Mouse (Mus musculus) right cerebral cortex, postnatal 10 days (tissue): Measurements from ENCODE around the gene Ece1.

Experiments used
- DNase-seq, 2 experiments: peaks; one replicate each; pipeline ENCODE4 v3.0.0; 2021; ENCODE audit warnings: low spot score in 2 of 2

The Ece1 gene

DNA sequence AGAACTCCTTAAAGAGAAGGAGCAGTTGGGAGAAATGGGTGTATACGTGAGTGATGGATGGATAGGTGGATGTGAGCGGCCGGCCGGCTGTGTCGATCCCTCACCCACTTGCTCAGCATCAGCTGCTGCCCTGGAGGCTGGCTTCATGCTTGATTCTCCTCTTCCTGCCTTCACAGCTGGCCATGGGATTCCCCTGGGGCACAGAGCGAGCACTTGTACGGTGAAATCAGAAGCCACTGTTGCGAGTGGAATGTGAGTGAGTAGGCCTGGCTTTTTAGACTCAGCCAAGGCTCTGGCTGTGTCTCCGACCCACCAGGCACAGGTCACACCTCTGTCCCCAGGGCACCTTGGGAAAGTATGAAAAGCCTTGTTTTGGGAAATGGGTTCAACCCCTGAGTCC lies 20.6 kb downstream of the Ece1 start:
- DNase-seq, result no peak

DNA sequence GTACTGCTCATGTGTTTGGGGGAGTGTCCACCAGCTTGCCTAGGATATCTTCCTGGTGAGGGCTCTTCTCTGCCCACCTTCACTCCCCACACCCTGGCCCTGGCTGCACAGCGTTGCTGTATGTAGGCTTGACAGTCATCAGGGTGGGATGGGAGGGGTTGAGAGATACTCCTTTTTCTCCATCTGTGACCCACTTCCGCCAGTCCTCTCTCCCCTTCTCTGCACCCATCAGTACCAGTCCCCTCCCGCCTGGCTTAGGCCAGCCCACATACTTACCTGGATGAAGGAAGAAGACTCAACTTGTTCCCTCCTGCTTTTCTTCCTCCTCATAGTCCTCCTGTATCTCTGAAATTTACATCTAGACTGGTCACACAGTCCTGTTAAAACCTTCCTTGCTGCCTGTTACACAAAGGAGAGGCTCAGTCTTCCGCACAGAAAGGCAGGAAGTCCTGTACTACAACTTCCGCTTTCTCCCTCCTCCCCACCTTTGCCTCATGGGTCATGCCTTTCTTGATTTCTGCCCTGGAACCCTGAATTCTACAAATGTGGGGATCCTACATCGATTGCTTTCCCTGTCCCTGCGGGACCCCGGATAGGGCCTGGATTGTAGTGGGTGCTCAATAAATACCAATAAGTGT lies 21.6 kb downstream of the Ece1 start:
- DNase-seq, result no peak

DNA sequence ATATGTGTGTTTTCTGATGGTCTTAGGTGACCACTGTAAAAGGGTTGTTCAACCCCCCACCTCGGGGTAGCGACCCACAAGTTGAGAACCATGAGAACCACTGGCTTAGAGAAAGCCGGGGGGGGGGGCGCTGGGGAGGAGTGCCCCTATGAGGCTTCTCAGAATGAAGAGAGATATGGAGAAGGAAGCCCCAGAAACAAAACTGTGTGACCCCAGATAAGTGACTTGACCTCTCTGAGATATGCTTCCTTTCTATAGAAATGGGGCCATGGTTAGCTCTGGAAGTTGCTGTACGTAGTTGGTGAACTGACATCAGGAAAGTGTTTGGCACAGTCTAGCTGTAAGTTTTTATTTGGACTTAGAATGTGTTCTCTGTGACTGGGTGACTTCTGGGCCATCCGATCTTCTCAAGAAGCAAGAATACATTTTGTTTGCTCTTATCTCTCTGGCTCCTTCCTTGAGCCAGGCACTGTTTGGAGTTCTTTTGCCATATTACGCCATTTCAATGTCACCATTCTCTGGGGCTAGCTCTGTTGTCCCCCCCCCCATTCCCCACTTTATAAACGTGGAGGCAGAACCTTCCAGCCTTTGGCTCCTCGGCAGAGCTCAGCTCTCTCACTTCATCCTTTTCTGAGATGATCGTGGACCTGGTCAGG lies 25.4 kb downstream of the Ece1 start:
- DNase-seq, result no peak

DNA sequence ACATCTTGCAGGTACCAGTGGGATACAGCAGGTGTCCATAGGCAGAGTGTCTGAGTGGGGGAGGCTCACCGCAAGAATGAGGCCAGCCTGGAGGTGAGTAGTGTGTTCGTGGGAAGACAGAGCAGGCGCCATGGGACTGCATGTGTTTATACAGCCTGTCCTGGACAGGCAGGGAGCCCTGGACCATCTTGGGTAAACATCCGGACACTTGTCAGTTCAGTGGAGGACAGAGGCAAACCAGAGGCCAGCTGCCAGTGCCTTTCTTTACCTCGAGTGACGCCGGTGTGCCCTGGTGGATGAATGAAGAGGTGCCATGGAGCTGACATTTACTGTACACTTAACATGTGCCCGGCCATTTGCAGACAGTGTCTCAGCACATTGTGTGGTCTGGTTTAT lies 26.0 kb downstream of the Ece1 start:
- no peak for DNase-seq

DNA sequence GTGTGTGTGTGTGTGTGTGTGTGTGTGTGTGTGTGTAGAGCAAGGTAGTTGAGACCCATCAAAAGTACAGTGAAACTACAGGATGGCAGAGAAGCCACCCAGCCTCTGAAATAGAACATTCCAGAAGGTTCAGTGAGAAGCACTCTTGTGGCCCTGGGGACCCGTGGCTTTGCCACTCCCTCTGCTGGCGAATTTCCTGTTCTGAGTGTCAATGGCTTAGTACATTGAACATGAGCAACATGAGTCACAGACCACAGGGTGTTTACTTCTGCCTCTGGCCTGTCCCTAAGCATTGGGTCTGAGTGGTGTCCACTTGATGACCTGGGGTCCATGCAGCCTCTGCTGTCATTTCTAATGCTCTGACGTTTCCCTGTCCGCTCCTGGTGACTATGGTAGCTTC lies 28.6 kb downstream of the Ece1 start:
- DNase-seq, result no peak

DNA sequence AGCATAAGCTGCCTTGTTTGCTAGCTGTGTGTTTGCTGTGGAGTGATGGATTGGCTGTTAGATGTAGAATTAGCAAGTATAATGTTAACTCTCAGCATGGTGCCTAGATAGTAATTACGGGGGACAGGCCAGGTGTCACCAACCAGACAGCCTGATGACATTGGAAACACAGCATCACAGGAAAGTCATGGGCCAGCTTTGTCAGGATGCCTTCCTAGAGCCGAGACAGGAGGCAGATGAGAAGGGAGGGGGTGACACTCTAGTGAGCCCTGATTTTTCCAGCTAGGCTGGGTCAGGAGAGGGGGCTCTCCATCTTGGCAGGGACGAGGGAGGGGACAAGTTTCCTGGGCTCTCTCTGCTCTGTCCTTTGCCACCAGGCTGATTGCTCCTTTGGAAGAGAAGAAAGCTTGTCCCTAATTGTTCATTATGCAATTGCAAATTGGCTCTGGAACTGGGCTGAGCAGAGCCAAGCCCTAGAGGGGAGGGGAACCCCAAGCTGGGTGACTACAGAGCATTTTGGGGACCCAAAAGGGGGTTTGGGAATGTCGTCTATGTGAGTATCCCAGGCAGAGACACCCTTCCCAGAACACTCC lies 29.6 kb downstream of the Ece1 start:
- DNase-seq, result peak; percentile 71 to 79

DNA sequence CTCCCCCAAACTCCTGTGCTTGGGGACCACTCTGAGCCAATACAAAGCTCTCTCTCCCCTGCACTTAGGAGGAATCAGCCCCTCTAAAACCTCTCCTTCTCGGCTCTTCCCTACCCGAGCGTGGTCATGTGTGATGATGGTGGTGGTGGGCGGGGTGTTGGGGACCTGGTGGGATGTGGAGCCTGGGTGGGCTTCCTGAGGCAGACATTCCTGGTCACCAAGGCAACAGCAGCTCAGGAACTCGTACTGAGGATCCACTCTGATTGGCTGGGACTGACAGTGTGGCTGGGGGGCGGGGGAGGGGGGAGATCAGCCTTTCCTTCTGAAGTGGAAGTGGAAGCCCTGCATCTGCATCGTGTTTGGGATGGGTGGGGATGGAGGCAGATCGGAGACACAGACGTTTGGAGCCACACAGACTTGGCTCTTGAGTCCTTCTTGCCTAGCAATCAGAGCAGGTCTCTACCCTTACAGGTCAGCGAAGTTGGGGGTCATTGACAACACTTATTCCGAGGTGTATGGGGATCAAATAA lies 30.7 kb downstream of the Ece1 start:
- DNase-seq, result peak; percentile 71 to 79

DNA sequence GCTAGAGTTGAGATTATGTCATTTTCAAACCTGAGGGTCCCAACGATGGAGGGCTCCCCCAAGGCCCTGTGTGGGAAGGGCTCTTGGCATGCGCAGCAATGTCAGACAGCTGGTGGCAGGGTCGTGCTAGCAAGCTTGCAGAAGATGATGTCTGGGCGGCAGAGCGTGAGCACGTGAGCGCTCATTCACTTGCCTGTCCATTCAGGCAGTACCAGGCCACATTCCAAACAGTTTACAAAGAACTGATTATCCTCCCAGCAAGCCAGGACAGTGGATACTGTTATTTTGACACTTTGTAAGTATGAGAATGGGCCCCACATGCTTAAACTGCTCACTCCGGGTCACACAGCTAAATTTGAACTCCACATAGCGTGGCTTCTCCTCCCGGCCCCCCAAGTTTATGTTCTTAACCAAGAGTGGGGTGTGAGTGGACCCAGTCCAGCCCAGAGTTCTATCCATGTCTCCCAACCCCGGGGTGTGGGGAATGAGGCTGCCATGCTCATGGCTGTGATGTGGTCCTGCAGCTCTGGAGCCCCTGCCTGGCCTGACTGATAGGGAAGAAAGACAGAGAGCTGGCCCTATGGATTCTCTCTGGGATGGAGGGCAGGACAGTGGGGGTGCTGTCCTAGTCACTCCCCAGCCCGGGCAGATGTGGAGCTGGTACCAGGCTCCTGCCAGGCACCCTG lies 34.7 kb downstream of the Ece1 start:
- DNase-seq, result peak; percentile 69 to 79

DNA sequence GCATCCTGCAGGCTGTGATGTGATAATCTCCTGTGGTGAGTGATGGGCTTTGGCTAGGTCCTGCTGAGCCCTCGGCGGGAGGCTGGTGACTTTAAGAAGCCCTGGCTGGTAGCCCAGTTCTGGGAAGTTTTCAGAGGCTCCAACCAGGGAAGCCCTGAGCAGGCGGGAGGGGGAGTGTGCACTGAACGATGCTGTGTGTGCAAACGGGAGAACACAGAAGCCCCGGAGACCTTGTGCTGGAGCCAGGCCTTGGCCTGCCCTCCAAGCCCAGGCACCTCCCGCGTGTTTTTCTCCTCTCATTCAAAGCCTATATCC lies 35.2 kb downstream of the Ece1 start:
- DNase-seq, result peak; percentile 89 to 90

DNA sequence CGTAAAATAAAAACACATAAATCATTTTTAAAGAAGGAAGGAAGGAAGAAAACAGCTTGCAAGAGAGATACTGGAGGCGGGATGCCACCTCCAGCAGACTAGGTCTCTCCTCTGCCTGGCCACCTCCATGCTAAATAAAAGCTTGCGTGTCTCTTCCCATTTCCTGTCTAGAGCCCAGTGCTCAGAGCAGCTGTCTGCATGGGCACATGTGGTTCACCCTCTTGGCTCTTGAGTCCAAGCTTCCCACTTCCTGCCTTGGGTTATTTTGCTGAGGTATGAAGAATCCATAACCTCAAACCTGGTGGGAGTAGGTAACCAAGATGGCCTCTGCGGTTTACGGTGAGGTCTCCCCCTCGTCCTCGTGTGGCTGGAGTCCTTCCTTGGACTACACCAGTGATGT lies 36.5 kb downstream of the Ece1 start:
- no peak for DNase-seq

DNA sequence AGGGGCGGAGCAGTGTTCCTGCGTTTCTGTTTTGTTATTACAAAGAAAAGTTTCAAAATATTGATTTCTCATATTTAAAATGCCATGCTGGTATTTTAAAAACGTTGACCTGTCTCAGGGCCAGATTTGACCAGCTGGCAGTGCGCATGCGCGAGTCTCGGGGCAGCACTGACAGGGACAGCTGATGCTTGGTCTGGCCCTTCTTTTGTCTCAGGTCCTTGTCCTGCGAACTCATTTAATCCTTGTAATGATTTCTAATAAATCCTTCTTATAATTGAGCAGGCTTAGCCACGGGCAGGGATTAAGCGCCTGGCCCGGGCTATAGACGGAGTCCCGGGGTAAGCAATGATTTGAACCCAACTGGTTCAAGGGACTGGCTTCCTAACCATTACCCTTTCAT lies 40.2 kb downstream of the Ece1 start:
- DNase-seq, result no peak

DNA sequence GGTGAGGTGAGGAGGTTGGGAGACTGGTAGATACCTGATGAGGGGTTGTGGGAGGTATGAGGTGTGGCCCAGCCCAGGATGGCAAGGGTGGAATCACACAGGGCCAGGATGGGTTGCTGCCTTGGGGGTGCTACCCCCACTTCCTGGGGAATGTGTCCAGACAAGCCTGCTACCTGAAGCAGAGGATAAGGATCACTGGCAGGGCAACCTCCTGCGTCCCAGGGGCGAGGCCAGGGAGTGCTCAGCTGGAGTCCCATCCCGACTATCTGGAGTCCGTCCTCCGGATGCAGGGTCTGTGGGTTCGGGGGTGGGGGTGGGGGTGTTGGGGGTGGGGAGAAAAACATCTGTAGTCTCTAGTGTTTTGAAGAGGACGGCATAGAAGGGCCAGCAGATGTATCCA lies 40.8 kb downstream of the Ece1 start:
- no peak for DNase-seq

DNA sequence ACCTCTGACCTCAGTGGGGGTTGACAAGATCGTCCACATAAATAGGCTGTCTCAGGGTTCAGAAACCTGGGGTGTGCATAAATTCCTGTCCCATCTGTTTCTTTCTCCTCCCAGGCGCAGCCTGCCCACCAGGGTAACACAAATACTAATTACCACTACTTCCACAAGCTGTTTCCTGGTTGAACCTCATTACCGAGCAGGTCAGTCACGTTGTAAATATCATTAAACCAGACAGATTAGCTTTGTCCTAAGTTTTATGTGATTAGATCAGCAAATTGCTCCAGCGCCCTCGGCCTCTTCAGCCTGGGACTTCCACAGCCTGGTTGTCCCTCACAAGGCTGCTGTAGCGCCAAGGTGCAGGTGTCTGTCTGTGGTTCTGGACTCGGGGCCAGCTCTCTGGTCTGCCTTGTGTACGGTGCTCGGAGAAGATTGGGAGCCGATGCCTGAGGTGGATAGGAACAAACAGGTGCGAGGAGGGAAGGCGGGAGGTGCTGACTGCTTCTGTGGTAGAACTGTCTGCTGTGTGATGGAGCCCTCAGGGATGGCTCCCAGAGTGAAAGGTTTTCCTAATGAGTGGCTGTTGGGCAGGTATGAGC lies 43.0 kb downstream of the Ece1 start:
- DNase-seq, result no peak

DNA sequence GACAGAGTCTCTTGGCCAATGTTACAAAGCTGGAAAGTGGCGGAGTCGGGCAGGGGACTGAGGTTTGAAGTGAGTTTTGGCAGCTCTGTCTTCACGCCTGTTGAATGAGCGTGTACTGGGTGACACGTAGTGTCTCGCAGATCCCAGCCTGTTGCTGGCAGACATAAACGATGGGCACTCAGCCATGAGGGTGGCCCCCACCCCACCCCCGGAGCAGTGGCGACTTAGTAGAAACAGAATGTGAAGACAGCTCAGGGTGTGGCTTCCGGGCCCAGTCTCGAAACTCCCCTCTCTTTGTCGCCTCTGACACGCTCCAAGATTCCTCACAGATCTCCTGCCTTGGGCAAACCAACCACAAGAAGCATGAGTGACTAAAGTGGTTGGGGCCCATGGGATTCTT lies 45.9 kb downstream of the Ece1 start:
- DNase-seq, result no peak

DNA sequence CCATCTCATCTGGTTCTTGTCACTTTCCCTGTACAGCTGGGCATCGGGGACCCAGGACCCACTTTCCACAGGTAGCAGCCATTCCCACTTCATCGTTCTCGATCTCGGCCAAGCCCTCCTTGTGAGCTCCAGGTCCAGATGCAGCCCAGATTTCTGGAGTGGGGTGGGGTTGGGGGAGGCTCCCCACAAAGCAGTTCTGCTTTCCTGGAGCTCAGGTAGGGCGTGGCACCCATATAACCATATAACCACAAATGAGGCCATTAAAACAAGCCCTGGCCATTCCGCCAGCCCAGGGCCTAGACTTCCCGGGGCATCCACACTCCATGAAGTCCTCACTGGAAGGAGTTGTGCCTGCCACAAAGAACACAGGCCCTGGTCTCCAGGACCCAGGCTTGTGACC lies 46.5 kb downstream of the Ece1 start:
- DNase-seq, result no peak

DNA sequence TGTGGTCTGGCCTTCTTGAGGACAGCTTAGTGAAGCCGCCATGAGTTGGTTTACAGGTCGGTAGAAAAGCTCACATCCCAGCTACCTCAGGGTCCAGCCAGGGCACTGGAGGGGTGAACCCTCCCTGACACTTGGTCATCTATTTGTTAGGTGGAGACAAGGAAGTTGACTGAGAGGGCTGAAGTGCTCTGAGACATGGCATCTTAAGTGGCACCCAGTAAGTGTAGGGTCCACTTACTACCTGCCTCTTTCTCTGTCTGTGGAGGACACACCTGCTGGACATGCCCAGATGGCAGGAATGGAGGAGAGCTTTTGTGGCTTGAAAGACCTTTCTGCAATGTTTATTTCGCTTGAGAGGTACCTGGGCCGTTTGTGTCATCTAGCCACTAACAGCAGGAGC lies 46.9 kb downstream of the Ece1 start:
- no peak for DNase-seq

DNA sequence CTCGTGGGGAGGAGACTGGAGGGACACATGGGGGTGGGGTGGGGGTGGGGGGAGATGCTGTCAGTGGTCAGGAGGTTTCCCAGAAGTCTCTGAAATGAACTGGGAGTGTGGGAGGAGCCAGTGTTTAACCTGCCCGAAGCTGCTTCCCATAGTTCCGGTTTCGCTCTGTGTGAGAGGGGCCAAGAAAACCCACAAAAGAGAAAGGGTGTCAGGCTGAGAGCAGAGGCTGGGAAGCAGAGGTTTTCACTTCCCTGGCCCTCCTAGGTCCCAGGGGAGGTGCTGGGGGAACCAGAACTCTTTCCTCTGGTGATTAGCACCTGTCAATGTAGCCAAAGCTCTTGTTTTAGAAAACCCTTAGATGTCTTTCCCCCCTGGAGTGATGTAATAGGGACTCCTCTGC lies 47.4 kb downstream of the Ece1 start:
- no peak for DNase-seq

DNA sequence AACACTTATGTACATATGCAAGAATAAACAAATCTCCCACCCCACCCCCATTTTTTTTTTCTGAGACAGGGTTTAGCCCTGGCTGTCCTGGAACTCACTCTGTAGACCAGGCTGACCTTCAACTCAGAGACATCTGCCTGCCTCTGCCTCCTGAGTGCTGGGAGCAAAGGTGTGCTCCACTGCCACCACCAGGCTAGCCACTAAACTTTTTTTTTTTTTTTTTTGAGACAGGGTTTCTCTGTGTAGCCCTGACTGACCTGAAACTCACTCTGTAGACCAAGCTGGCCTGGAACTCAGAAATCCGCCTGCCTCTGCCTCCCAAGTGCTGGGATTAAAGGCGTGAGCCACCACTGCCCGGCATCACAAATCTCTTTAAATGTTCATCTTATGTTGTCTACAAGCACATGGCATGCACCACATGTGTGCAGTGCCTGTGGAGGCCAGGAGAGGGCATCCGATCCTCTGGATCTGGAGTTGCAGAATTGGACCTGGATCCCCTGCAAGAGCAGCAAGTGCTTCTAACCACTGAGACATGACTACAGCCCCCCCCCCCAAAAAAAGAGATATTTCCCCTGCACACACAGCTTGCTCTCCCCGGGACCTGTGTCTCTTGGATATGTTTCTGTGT lies 48.5 kb downstream of the Ece1 start:
- DNase-seq, result no peak

DNA sequence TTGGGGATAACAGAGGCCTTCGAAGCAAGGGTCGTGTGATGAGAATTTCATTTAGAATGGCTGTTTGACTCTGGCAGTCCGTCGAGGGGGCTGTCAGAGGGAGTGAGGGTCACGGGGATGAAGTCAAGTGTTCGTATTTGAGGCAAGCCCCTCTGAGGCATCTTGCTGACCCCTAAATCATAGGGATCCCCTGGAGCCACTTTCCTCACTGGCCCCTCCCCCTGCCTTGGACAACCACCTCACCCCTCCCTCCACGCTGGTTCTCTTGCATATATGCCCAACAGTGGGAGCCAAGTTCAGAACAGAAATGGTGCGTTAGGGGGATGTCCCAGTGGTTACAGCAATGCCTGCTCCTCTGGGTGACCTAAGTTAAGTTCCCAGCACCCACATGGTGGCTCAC lies 49.6 kb downstream of the Ece1 start:
- no peak for DNase-seq

DNA sequence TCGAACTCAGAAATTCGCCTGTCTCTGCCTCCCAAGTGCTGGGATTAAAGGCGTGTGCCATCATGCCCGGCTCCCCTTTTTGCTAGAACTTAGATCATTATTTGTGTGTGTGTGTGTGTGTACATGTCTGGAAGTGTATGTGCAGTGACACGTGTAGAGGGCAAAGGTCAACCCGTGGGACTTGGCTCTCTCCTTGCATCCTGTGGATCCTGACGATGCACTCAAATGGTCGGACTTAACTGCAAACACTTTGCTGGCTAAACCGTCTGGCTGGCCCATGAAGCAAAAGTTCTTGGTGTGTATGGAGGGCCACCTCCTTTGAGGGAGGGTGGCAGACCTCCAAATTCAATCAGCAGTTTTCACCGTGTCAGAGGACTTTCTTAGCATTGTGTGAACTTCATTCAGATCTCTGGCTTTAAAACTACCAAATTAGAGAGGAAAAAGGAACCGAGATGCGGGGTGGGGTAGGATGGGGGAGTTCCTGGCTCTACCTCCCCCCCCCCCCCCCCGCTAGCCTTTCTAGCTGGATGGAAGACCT lies 50.8 kb downstream of the Ece1 start:
- no peak for DNase-seq

DNA sequence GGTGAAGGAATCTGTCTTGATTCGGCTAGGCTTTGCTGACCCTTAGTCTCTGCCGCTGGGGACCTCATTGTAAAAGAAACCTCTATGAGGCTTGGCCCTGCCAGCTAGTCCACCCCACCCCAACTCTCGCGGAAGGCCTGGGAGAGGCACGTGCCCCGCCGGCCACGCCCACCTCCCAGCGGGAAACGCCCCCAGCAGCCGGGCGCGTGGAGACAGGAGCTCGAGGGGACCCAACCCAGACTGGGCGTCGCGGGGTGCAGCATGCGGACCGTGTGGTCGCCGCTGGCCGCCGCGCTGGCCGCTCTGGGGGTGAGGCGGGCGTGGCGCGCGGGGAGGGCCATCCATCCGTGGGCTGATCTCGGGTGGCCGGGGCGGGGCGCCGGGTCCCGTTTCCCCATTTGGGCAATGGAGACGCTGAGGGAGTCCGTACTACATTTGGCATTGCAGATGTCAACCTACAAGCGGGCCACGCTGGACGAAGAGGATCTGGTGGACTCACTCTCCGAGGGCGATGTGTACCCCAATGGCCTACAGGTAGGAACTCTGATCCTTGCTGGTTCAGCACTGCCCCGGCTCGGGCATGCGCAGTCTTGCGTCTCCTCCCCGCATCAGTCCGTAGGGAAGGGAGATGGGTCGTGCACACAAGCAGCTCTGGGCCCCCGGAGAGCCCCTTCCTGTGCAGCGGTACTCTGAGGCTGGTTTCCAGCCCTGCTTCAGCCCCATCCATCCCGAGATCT lies 51.5 kb downstream of the Ece1 start:
- DNase-seq, result peak; percentile 72 to 75
